Mouse (Mus musculus): ENCODE data around the gene Adamts17.

DNA sequence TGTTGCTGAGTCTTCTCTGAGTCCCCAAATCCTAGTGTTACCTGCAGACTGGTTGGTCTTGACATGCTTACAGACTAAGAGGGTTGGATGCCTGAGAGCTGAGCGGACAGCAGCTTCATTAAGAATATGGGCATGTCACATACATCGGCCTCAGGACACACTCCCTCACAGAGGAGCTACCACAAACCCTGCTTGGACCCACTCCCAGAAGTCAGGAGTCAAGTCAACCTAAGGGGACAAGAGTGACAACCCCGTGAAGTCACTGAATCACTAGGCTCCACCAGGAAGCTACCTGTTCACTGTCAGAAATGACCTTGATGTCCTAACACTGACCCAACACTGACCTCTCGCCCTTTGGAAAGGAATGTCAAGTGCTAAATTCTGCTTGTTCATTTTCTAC, 226.1 kb downstream of the Adamts17 start:
- TF ChIP-seq CTCF (conservative IDR thresholded peaks at IDR 0.05; ENCODE audit: low read length) (no peak), POU5F1 (IDR thresholded peaks at IDR 0.05; ENCODE audit: borderline replicate concordance, low read length) (no peak)

All from E14TG2a.4 (cell line).